Mouse (Mus musculus) MEL (cell line): ENCODE data around the gene Serpinf2. TPM values are rescaled to one million over a fixed set of nuclear protein-coding genes. Genes with fewer than 3 reads are reported as not detected.

Source experiments
- DNase-seq: peaks from one replicate; pipeline ENCODE4 v3.0.0; 2011; ENCODE audit warnings: low read depth, low spot score
- H3K27ac ChIP-seq: 2 replicates; pipeline ENCODE4 v1.5.1; 2012; ENCODE audit warnings: low read depth, mild to moderate bottlenecking, control low read depth, low read length, moderate library complexity; ENCODE audit not compliant: control insufficient read depth
- H3K27me3 ChIP-seq, 2 experiments: fragments of 150-350 bp in 1 of 2; sonication (generic) in 1 of 2; 2 replicates each; pipeline ENCODE4 v1.6.1; 2012; ENCODE audit warnings: low read length in 2 of 2, mild to moderate bottlenecking in 2 of 2, improper control_type of control experiment in 1 of 2, moderate library complexity in 1 of 2; ENCODE audit not compliant: insufficient read depth in 2 of 2, control insufficient read depth in 1 of 2
- H3K36me3 ChIP-seq, 2 experiments: 2 replicates each; pipeline ENCODE4 v1.6.1; 2012 to 2014; ENCODE audit warnings: low read length in 2 of 2, improper control_type of control experiment in 1 of 2, inconsistent platforms in 1 of 2, mild to moderate bottlenecking in 1 of 2; ENCODE audit not compliant: insufficient read depth in 2 of 2, control insufficient read depth in 1 of 2
- H3K4me1 ChIP-seq, 2 experiments: fragments of 150-350 bp in 1 of 2; sonication (generic) in 1 of 2; 2 replicates each; pipeline ENCODE4 v1.6.1; 2012; ENCODE audit warnings: low read length in 2 of 2, improper control_type of control experiment in 1 of 2, mild to moderate bottlenecking in 1 of 2; ENCODE audit not compliant: insufficient read depth in 2 of 2, control insufficient read depth in 1 of 2
- H3K4me3 ChIP-seq, 2 experiments: fragments of 150-350 bp in 1 of 2; sonication (generic) in 1 of 2; 2 replicates each; pipeline ENCODE4 v1.5.1; 2012; ENCODE audit warnings: low read depth in 2 of 2, low read length in 2 of 2, mild to moderate bottlenecking in 2 of 2, moderate library complexity in 2 of 2, control low read depth in 1 of 2, improper control_type of control experiment in 1 of 2; ENCODE audit not compliant: control insufficient read depth in 1 of 2, insufficient read depth in 1 of 2
- H3K79me2 ChIP-seq: 2 replicates; pipeline ENCODE4 v1.6.1; 2012; ENCODE audit warnings: mild to moderate bottlenecking, low read length, moderate library complexity; ENCODE audit not compliant: control insufficient read depth, poor library complexity, insufficient read depth
- H3K9ac ChIP-seq: 2 replicates; pipeline ENCODE4 v1.6.1; 2012; ENCODE audit warnings: low read depth, mild to moderate bottlenecking, control low read depth, low read length, moderate library complexity; ENCODE audit not compliant: control insufficient read depth, poor library complexity, severe bottlenecking
- H3K9me3 ChIP-seq: fragments of 150-350 bp; sonication (generic); replicated peaks from 2 replicates; pipeline ENCODE4 v1.6.1; 2012; ENCODE audit warnings: mild to moderate bottlenecking, low read length, improper control_type of control experiment, moderate library complexity; ENCODE audit not compliant: insufficient read depth
- CTCF ChIP-seq, 3 experiments: IDR thresholded peaks in 2 of 3; conservative IDR thresholded peaks in 1 of 3; 2 replicates each; pipeline ENCODE4 v1.5.1; 2011 to 2012; ENCODE audit warnings: low read length in 3 of 3, low read depth in 2 of 3, mild to moderate bottlenecking in 2 of 3, improper control_type of control experiment in 1 of 3, inconsistent platforms in 1 of 3, mixed read lengths in 1 of 3, moderate library complexity in 1 of 3; ENCODE audit not compliant: control insufficient read depth in 1 of 3, insufficient read depth in 1 of 3, poor library complexity in 1 of 3, severe bottlenecking in 1 of 3
- ELF1 ChIP-seq: IDR thresholded peaks from 2 replicates; pipeline ENCODE4 v1.6.1; 2014; ENCODE audit warnings: low read depth, mild to moderate bottlenecking, inconsistent platforms, low read length, improper control_type of control experiment, moderate library complexity
- GATA1 ChIP-seq: IDR thresholded peaks from 2 replicates; pipeline ENCODE4 v1.6.1; 2011; ENCODE audit warnings: low read depth, low read length, improper control_type of control experiment
- JUND ChIP-seq: IDR thresholded peaks from 2 replicates; pipeline ENCODE4 v1.6.1; 2011; ENCODE audit warnings: low read depth, mild to moderate bottlenecking, improper control_type of control experiment, low read length
- MAZ ChIP-seq: IDR thresholded peaks from 2 replicates; pipeline ENCODE4 v1.6.1; 2012; ENCODE audit warnings: low read depth, mild to moderate bottlenecking, inconsistent platforms, low read length, improper control_type of control experiment
- NELFE ChIP-seq: IDR thresholded peaks from 2 replicates; pipeline ENCODE4 v1.6.1; 2011; ENCODE audit warnings: low read depth, low read length, improper control_type of control experiment
- POLR2A ChIP-seq, 2 experiments: IDR thresholded peaks; 2 replicates each; pipeline ENCODE4 v1.6.1; 2011 to 2012; ENCODE audit warnings: low read length in 2 of 2, mild to moderate bottlenecking in 2 of 2, control low read depth in 1 of 2, improper control_type of control experiment in 1 of 2, low read depth in 1 of 2, moderate library complexity in 1 of 2; ENCODE audit not compliant: control insufficient read depth in 1 of 2, insufficient read depth in 1 of 2, poor library complexity in 1 of 2
- RAD21 ChIP-seq: IDR thresholded peaks from 2 replicates; pipeline ENCODE4 v1.6.1; 2011; ENCODE audit warnings: mild to moderate bottlenecking, low read depth, low read length, improper control_type of control experiment
- SIN3A ChIP-seq: IDR thresholded peaks from 2 replicates; pipeline ENCODE4 v1.6.1; 2012; ENCODE audit warnings: low read length, improper control_type of control experiment, inconsistent platforms
- SMC3 ChIP-seq: IDR thresholded peaks from 2 replicates; pipeline ENCODE4 v1.6.1; 2011; ENCODE audit warnings: low read depth, low read length, improper control_type of control experiment
- TAL1 ChIP-seq: IDR thresholded peaks from 2 replicates; pipeline ENCODE4 v1.6.1; 2012; ENCODE audit warnings: mild to moderate bottlenecking, inconsistent platforms, low read length, moderate library complexity, mixed read lengths
- TBP ChIP-seq: IDR thresholded peaks from 2 replicates; pipeline ENCODE4 v1.8.0; 2011; ENCODE audit warnings: low read depth, low read length, improper control_type of control experiment
- TCF12 ChIP-seq: IDR thresholded peaks from 2 replicates; pipeline ENCODE4 v1.6.1; 2014; ENCODE audit warnings: low read depth, mild to moderate bottlenecking, inconsistent platforms, low read length, improper control_type of control experiment, moderate library complexity
- ZC3H11A ChIP-seq: IDR thresholded peaks from 2 replicates; pipeline ENCODE4 v1.6.1; 2012; ENCODE audit warnings: low read depth, mild to moderate bottlenecking, inconsistent platforms, low read length, improper control_type of control experiment
- ZMIZ1 ChIP-seq: IDR thresholded peaks from 2 replicates; pipeline ENCODE4 v1.6.1; 2012; ENCODE audit warnings: low read depth, mild to moderate bottlenecking, inconsistent platforms, low read length, improper control_type of control experiment, moderate library complexity
- ZNF384 ChIP-seq: IDR thresholded peaks from 2 replicates; pipeline ENCODE4 v1.6.1; 2012; ENCODE audit warnings: low read depth, mild to moderate bottlenecking, inconsistent platforms, low read length, improper control_type of control experiment
- polyA plus RNA-seq, 2 experiments: library from polyadenylated mRNA; stranded (reverse) in 1 of 2; unstranded in 1 of 2; fragments of >175 nt in 1 of 2; fragments of >200 nt in 1 of 2; gene quantifications; 2 replicates each; pipeline versions ENCODE4 v1.2.1 to v1.2.4; 2012; ENCODE audit warnings: low replicate concordance in 2 of 2, low read depth in 1 of 2; ENCODE audit not compliant: insufficient read length in 2 of 2, insufficient read depth in 1 of 2, missing spikeins in 1 of 2
- total RNA-seq: library from RNA; depleted of rRNA; stranded (reverse); fragments of 300-350 nt; gene quantifications from 2 replicates; pipeline ENCODE4 v1.2.3, GENCODE M21; 2012

Serpinf2 gene
- total and polyA plus RNA-seq, 3 experiments, result 0.07 TPM; not detected in 2

DNA sequence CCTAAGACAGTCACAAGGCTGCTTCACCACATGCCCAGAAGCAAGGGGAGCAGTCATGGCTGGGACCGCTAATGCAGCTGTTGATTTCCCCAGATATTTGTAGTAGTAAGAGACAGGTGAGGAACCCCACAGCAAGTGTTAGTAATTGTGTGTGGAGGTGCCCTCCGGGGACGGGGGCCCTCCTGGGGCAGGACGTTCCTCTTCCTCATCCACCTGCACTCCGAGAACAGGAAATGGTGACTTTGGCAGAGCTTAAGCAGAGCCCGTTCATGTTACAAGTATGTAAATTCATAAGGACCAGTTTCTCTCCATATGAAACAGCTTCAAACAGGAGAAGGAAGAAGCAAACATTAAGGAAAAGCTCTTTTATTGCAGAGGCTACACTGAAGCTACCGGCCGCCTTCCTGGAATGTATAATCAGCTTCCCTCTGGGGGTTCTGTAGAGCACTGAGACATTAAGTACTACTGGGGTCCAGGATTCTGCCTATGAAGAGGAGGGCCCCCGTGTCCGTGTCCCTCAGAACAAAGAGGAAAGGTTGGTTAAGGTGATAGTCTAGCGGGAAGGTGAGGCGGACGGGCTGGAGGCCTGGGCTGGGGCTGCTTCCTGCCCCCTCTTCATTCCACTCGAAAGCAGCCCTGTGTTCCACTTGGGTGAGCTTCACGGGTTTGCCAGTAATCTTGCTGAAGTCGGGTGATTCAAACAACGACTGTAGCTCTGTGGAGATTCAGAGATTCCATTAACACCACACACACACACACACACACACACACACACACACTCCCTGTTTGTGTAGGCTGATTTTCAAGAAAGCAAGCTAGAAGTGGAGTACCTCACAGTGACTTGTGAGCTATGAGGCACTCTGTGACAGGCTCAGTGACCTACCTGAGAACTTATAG is 29.5 kb downstream of the Serpinf2 start:
- Histone ChIP-seq H3K36me3 (no peaks in the 10 kb centered on the region), H3K79me2 (no peaks in the 10 kb centered on the region), H3K4me1 (peaks cover 0 to 4% of the 10 kb centered on the region in 2 experiments; a peak in 2 of 4 replicates)
- TF ChIP-seq NELFE (no peak), ZNF384 (no peak), ZMIZ1 (no peak), GATA1 (no peak), ELF1 (no peak), SMC3 (no peak), TCF12 (no peak), POLR2A (IDR thresholded peaks at IDR 0.05; ENCODE audit: control insufficient read depth in 1 of 2, insufficient read depth in 1 of 2, low read depth in 1 of 2, low read length in 2 of 2, poor library complexity in 1 of 2) (no peak), TAL1 (no peak), TBP (no peak)
- TF ChIP-seq, all 39 proteins: peak for 0
- Histone ChIP-seq H3K9ac (no peak overlapping the region), H3K9me3 (no peaks in the 10 kb centered on the region), H3K27ac (no peak overlapping the region), H3K27me3 (no peaks in the 10 kb centered on the region), H3K4me3 (no peak overlapping the region)
- DNase-seq, result no peak

DNA sequence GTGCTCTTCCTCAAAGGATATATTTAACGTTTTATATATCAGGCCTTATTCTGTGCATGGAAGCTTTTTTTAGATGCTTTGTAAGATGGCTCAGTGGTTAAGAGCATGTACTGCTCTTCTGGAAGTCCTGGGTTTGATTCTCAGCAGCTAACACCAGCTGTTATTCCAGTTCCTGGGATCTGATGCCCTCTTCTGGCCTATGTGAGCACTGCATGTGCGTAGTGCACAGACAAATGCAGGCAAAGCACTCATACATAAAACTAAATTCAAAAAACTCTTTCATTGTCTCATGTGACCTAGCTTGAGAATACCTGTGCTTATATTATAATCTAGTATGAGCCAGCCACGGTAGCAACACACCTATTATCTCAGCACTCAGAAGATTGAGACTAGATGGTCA is 32.5 kb downstream of the Serpinf2 start:
- no peak overlapping the region for H3K9ac ChIP-seq
- TF ChIP-seq TBP (no peak), SMC3 (peak; percentile 88), RAD21 (peak; percentile 88), POLR2A (IDR thresholded peaks at IDR 0.05; ENCODE audit: control insufficient read depth in 1 of 2, insufficient read depth in 1 of 2, low read depth in 1 of 2, low read length in 2 of 2, poor library complexity in 1 of 2) (no peak), NELFE (no peak), JUND (peak; percentile 65; the same call in 1 of the 2 replicates), ZC3H11A (peak; percentile 85), MAZ (no peak), SIN3A (peak; percentile 44; the same call in 1 of the 2 replicates), CTCF (IDR thresholded peaks at IDR 0.05 in 2 of 3, conservative IDR thresholded peaks at IDR 0.05 in 1 of 3; ENCODE audit: control insufficient read depth in 1 of 3, insufficient read depth in 1 of 3, low read depth in 2 of 3, low read length in 3 of 3, poor library complexity in 1 of 3, severe bottlenecking in 1 of 3) (peak; percentile 89 to 96 (median 89))
- no peaks in the 10 kb centered on the region for H3K79me2 ChIP-seq
- DNase-seq, result peak; percentile 87
- no peak overlapping the region for H3K27ac ChIP-seq
- H3K4me1 ChIP-seq, result no peaks in the 10 kb centered on the region
- no peaks in the 10 kb centered on the region for H3K9me3 ChIP-seq
- no peaks in the 10 kb centered on the region for H3K27me3 ChIP-seq
- H3K36me3 ChIP-seq, result no peaks in the 10 kb centered on the region
- no peak overlapping the region for H3K4me3 ChIP-seq
